Mouse (Mus musculus) layer of hippocampus, adult 2 months (tissue): ENCODE data around the gene Ddx27. TPM values are rescaled to one million over a fixed set of nuclear protein-coding genes. Genes with fewer than 3 reads are reported as not detected.

Experiments
- DNase-seq, 2 experiments: peaks; one replicate each; pipeline ENCODE4 v3.0.0; 2022; ENCODE audit warnings: low spot score in 2 of 2
- H3K27ac ChIP-seq: fragments of 200-600 bp; 2 replicates; pipeline ENCODE4 v1.8.1; 2022
- H3K4me3 ChIP-seq: fragments of 200-600 bp; 2 replicates; pipeline ENCODE4 v1.8.1; 2022; ENCODE audit warnings: mild to moderate bottlenecking
- CTCF ChIP-seq: fragments of 200-600 bp; conservative IDR thresholded peaks from 2 replicates; pipeline ENCODE4 v1.8.1; 2022; ENCODE audit warnings: antibody characterized with exemption, mild to moderate bottlenecking, moderate library complexity
- total RNA-seq, 2 experiments: library from RNA; stranded (reverse); gene quantifications; 2 replicates each; pipeline ENCODE4 v1.2.3; 2021

Gene Ddx27
- total RNA-seq, 2 experiments from 2014 or later: 32.8 to 37.5 TPM

DNA sequence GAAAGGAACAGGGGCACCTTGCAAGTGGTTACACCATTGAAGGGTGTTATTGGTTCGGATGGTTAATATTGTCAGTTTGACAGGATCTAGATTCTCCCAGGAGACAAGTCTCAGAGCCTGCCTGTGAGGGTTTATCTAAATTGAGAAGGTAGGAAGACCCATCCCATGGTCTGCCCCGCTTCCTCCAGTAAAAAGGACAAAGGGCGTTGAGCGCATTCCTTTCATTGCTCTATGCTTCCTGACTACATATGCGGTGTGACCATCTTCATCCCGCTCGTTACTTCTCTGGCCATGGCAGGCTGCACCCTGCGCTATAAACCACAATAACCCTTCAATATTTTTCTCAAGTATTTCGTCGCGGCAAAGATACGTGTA, 56.3 kb downstream of the Ddx27 start:
- peak overlapping the region; percentile 65 for H3K4me3 ChIP-seq
- peak overlapping the region; percentile 91 for H3K27ac ChIP-seq
- DNase-seq: no peak
- no peak for TF ChIP-seq CTCF

GRCm38 (mm10) chr2:167071641-167072601, 56.9 kb downstream of the Ddx27 start:
- peak; percentile 94 to 99 for DNase-seq
- peak overlapping the region; percentile 91 for H3K27ac ChIP-seq
- H3K4me3 ChIP-seq: peak overlapping the region; percentile 65
- peak; percentile 100 for TF ChIP-seq CTCF

- DNase-seq: no peak
- no peak overlapping the region for H3K27ac ChIP-seq
- no peak overlapping the region for H3K4me3 ChIP-seq
- TF ChIP-seq CTCF: no peak
Measured at GRCm38 (mm10) chr2:167074587-167074986, 59.6 kb downstream of the Ddx27 start.

DNA sequence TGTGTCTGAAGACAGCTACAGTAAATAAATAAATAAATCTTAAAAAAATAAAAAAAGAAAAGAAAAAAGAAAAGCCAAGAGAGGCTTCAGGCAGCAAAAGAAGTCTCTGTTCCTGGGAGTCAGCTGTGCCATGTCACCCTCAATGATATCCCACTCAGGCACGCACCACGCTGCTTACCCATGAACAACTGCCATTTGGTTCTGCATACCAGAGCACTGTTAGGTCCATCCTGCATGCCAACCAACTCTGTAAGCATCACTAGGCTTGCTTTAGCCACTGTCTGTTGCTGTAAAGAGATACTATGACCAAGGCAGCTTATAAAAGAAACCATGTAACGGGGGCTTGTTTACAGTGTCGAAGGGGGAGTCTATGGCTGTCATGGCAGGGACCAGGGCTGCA, 61.4 kb downstream of the Ddx27 start:
- TF ChIP-seq CTCF: no peak
- DNase-seq: no peak
- H3K4me3 ChIP-seq: no peak overlapping the region
- no peak overlapping the region for H3K27ac ChIP-seq

GRCm38 (mm10) chr2:167076759-167077158, 61.8 kb downstream of the Ddx27 start:
- no peak overlapping the region for H3K4me3 ChIP-seq
- TF ChIP-seq CTCF: no peak
- DNase-seq: no peak
- no peak overlapping the region for H3K27ac ChIP-seq

DNA sequence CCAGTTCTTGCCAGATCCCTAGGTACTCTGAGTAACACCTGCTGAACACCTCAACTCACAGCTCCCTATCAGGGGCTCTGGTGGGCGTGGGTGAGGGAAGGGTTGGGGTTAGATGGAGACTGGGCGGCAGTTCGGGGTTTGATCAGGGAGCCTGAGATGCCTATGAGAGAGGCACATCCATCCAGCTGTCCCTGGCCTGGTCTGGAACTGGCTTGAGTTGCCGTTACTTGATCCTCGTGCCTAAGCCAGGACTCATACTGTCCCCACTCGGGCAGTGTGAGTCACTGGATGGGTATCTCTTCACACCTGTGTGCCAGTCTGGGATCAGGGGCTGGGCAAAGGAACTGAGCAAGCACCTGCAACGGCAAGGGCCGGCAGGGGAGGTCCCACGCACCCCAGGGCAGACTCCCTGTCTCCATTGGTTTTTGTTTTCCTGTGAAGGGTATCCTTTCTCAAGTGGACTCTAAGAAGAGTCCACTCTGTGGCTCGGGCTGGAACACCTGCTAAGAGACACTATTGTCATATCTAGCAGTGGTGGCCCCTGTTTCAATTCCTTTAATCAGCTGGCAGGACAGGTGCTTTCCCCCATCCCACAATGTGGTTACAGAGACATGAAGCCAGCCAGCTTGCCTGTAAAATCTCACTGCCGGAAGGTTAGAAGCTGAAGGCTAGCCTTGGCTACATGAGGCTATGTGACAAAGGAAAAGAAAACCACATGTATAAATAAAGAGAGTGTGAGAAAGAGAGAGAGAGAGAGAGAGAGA, 62.4 kb downstream of the Ddx27 start:
- Histone ChIP-seq H3K27ac (no peak overlapping the region), H3K4me3 (no peak overlapping the region)
- DNase-seq: no peak
- no peak for TF ChIP-seq CTCF

- peak overlapping the region; percentile 94 for H3K27ac ChIP-seq
- TF ChIP-seq CTCF: no peak
- H3K4me3 ChIP-seq: no peak overlapping the region
- DNase-seq: no peak
Measured at GRCm38 (mm10) chr2:167078486-167078885, 63.5 kb downstream of the Ddx27 start.

GRCm38 (mm10) chr2:167078931-167079495, 64.0 kb downstream of the Ddx27 start:
- peak in 1 of 2 experiments; percentile 45 for DNase-seq
- H3K27ac ChIP-seq: peak overlapping the region; percentile 94
- no peak for TF ChIP-seq CTCF
- no peak overlapping the region for H3K4me3 ChIP-seq

GRCm38 (mm10) chr2:167079535-167080257, 64.7 kb downstream of the Ddx27 start:
- no peak for TF ChIP-seq CTCF
- DNase-seq: peak; percentile 54 to 64
- Histone ChIP-seq H3K27ac (peak overlapping the region; percentile 94), H3K4me3 (no peak overlapping the region)

DNA sequence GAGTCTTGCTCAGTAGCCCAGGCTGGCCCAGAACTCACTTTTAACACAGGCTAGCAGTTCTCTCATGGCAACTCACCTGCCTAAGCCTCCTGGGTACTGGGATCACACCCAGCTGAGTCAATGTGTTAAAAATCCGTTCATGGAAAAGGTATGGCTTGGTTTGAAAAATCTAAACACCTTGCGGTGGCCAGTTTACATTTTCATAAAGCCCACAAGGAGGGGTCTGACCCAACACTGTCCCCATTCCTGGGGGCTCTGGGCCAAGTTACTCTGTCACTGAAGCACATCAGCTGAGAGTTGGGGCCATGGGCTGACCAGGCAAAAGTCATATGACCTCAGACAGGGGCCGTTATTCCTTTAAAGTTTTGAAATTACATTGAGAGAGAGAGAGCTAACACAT, 65.4 kb downstream of the Ddx27 start:
- DNase-seq: no peak
- TF ChIP-seq CTCF: no peak
- no peak overlapping the region for H3K4me3 ChIP-seq
- peak overlapping the region; percentile 94 for H3K27ac ChIP-seq

DNA sequence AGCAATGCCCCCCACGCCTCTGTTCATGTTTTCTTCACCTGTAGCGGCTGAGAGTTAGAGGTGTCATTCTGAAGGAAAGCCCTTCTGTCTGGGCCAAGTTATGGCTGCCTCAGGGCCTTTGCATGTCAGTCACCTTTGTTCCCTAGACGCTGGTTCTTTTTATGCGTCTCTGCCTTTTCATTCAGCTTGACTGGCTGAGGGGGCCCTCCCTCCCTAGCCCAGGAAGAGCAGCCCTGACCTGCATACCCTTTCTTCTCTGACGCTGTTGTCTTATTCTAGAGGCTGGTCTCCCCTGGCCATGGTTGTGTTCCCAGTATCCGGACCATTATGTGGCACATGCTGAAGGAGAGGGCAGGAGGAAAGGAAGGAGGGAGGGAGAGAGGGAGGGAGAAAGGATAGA, 66.1 kb downstream of the Ddx27 start:
- no peak overlapping the region; the same call in 1 of the 2 replicates for H3K27ac ChIP-seq
- H3K4me3 ChIP-seq: no peak overlapping the region
- no peak for DNase-seq
- TF ChIP-seq CTCF: no peak

DNA sequence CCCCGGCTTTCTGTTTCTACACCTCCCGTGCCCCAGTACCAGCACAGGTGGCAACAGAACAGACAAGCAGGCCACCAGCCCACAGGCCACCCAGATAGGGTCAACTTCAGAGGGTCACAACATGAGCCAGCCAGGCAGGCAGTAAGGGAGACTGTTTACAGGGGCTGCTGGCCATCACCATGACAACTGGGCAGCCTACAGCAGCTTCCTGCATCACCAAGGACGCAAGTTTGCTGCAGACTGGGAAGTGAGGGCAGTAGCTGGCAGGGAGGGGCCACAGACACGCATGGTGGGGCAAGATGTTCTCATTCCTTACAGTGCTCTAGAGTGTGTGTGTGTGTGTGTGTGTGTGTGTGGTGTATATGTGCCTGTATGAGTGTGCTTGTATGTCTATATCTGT, 66.6 kb downstream of the Ddx27 start:
- Histone ChIP-seq H3K4me3 (no peak overlapping the region), H3K27ac (no peak overlapping the region; the same call in 1 of the 2 replicates)
- no peak for DNase-seq
- TF ChIP-seq CTCF: no peak

Other genes starting within 250 kb of the Ddx27 start
- 1 to 10 TPM; 5.8 to 7.9 TPM for gene Trp53rkb, start 222.7 kb upstream of the Ddx27 start, total RNA-seq
- 10 to 100 TPM; 52.9 to 59.5 TPM for gene Arfgef2, start 209.6 kb upstream of the Ddx27 start, total RNA-seq
- gene Cse1l, start 109.2 kb upstream of the Ddx27 start, total RNA-seq: 10 to 100 TPM; 48.7 to 51.4 TPM
- 10 to 100 TPM; 64.3 to 66.4 TPM for gene Stau1, start 18.9 kb upstream of the Ddx27 start, total RNA-seq
- gene Znfx1, start 47.8 kb downstream of the Ddx27 start, total RNA-seq: 10 to 100 TPM; 38.5 to 45.6 TPM
- gene Kcnb1, start 175.0 kb downstream of the Ddx27 start, total RNA-seq: 100 to 1,000 TPM; 103 to 105 TPM
- under 1 TPM; 0.72 to 0.81 TPM for gene Ptgis, start 225.4 kb downstream of the Ddx27 start, total RNA-seq